Mouse (Mus musculus) left cerebral cortex, postnatal 4 days (tissue): ENCODE measurements at regions not wholly inside any gene's neighbourhood (a gene's known extent, or its start where the extent isn't known, plus 50 kb on each side); places are given as distances from the start of the nearest gene placed in this dataset.
A peak's percentile ranks its signal among the peaks of the same experiment; 100 is the strongest.

Source experiments
- DNase-seq: peaks from one replicate; pipeline ENCODE4 v3.0.0-alpha.2; 2022
- intact Hi-C: fragments of 180-260 bp; cut with DNase I; formaldehyde crosslinking; loops from one replicate; pipeline ENCODE4 v1.15.1; 2025

DNA sequence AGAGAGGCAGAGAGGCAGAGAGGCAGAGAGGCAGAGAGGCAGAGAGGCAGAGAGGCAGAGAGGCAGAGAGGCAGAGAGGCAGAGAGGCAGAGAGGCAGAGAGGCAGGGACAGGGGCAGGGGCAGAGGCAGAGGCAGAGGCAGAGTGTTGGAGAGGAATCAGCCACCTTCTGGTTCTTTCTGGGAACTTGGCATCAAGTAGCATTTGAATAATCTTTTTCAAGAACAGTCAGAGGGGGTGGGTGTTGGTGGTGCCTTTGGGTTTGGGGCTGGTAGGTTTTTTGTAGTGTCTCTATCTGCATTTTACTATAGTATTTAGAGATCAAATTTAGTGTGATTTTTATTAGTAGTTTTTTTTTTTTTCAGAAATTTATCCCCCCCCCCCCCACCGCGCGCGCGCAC lies 249.3 kb upstream of the Cnr1 start:
- intact Hi-C loops = no loop called here
- no peak for DNase-seq

GRCm38 (mm10) chr4:33679351-33679750 lies 245.0 kb upstream of the Cnr1 start:
- DNase-seq = no peak
- intact Hi-C loops = no loop called here

GRCm38 (mm10) chr4:33686135-33686534 lies 238.3 kb upstream of the Cnr1 start:
- no peak for DNase-seq

DNA sequence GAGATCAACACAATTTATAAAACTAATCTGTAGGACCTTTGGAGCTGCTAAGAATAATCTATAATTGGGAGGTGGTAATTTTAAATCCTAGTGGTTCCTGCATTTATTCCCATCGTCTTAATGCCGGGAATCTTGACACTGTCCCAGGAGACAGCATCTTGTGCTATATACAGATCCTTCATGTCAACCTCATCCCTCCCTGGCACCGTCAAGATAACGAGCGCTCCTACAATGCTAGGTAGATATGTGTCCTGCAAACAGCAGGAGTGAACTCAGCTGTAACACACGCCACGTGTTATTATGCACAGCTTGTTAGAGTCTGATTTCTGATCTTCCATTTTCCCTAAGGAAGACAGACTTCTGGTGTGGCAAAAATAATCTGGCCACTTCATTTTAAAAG lies 237.0 kb upstream of the Cnr1 start:
- no peak for DNase-seq
- intact Hi-C loops = no loop called here

More at GRCm38 (mm10) chr4:33686135-33686534, 238.3 kb upstream of the Cnr1 start:
- intact Hi-C loops = no loop called here

DNA sequence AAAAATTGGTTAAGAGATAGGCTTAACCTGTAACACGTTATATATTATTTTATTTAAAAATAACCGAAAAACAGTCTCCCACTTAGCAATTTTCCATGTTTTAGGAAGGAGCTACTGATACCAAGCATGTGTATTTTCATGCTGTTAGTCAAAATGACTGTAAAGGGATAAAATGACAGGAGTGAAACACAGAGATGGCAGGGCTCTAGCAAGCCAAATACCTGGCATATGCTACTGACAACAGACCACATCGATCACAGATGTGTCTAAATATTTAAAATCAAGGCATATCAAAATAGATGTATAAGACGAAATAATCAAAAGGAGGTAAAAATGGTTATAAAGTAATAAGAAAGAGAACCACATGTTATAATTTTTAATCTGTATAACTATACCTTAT lies 231.0 kb upstream of the Cnr1 start:
- no peak for DNase-seq

GRCm38 (mm10) chr4:33696969-33697368 lies 227.4 kb upstream of the Cnr1 start:
- intact Hi-C loops = no loop called here
- DNase-seq = peak; percentile 41

More for the DNA sequence above, 231.0 kb upstream of the Cnr1 start:
- intact Hi-C loops = no loop called here

GRCm38 (mm10) chr4:33702028-33702666 lies 222.2 kb upstream of the Cnr1 start:
- intact Hi-C loops = no loop called here
- DNase-seq = peak; percentile 64

- no peak for DNase-seq
- intact Hi-C loops = no loop called here
Observed at GRCm38 (mm10) chr4:33705722-33706121, 218.7 kb upstream of the Cnr1 start.

GRCm38 (mm10) chr4:33706785-33707184 lies 217.6 kb upstream of the Cnr1 start:
- no peak for DNase-seq
- intact Hi-C loops = no loop called here

DNA sequence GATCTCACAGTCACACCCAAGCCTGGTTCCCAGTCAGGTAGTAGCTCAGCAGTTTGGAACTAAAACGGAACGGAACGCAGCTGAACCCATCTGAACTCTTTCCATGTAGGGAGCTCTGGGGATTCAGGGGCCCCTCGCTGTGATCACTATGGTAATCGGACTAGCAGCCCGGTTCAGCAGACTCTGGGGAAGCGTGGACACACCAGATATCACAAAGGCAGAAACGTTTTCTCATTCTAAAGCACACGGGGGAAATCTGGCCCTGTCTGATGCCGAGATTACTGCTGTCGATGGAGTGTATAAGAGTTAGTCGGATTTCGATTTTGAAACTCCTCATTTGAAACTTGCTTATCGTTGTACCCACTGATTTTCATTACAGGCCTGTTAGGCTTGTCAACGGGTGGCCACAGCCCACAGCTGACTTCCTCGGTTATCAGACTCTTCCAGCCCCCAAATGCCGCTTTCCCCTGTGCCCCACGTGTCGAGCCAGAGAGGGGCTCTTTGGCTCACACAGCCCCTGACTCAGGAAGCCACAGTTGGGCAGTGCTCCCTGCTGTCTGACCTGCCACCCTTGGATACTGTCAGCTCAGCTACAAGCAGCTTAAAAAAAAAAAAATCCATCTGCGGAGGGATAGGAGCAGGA lies 207.8 kb upstream of the Cnr1 start:
- DNase-seq = no peak
- intact Hi-C loops = no loop called here

DNA sequence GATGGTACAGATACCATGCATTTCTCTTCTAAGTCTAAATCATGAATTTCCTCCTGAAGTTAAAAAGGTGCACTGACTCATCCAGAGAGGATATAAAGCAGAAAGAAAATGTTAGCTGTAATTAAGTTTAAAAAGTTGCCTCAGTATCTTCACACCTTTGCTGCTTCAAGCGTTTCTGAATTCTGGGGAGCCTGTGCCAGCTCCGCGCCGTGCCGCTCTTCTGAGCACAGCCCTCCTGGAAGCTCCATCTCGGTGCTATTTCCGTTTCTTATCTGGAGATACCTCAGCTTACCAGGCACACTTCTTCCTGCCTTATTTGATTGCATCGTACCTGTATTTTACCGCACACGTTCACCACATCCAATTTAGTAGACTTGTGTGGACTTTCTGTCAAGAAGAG lies 203.4 kb upstream of the Cnr1 start:
- DNase-seq = no peak

GRCm38 (mm10) chr4:33721971-33722370 lies 202.4 kb upstream of the Cnr1 start:
- no peak for DNase-seq

More for the DNA sequence above, 203.4 kb upstream of the Cnr1 start:
- intact Hi-C loops = no loop called here

GRCm38 (mm10) chr4:33731837-33732236 lies 192.6 kb upstream of the Cnr1 start:
- intact Hi-C loops = no loop called here
- no peak for DNase-seq

More at GRCm38 (mm10) chr4:33721971-33722370, 202.4 kb upstream of the Cnr1 start:
- intact Hi-C loops = no loop called here

DNA sequence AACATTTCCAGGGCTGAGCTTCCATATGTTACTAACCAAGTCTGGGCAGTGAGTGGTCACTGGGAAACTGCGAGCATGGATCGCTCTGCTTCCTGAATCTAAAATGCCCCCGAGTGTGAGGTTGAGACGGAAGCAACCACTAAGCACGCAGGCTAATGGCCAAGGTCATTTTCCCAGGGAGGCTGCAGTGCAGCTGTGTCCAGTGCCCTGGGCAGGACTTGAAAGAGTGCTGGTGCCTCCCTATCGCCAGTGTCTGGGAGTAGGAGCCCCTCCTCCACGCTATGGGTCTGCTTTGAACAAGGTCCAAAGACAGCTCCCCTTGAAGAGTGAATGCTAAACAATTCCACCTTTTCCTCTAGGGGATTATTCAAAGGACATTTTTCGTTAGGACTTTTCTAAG lies 189.5 kb upstream of the Cnr1 start:
- peak; percentile 41 for DNase-seq
- intact Hi-C loops = no loop called here

DNA sequence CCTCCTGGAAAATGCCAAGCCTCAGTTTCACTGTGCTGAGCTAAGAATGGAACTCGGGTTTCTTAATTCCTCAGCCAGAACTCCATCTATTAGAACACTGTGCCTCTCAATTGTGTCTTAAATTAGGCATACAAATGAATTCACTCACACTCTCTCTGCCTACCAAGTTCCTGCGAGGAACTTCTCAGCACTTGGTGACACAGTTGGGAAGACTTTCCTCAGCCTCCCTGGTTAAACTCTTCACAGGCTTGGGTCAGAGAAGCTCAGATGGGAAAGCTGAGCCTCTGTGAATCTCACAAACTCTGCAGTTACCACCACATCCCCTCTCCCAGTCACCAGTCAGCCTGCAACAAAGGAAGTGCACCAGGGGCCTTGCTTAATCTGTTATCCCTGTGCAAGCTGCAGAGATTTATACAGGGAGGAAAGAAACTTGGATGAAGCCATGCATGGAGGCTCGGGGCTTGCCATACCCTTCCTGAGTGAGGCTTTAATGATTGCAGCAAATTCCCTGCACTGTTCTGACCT lies 188.9 kb upstream of the Cnr1 start:
- no peak for DNase-seq
- intact Hi-C loops = no loop called here

GRCm38 (mm10) chr4:33736061-33736701 lies 188.2 kb upstream of the Cnr1 start:
- DNase-seq = peak; percentile 75
- intact Hi-C loops = no loop called here

GRCm38 (mm10) chr4:33737337-33737736 lies 187.1 kb upstream of the Cnr1 start:
- DNase-seq = no peak
- intact Hi-C loops = no loop called here

- no peak for DNase-seq
- intact Hi-C loops = no loop called here
Observed at GRCm38 (mm10) chr4:33737859-33738417, 186.5 kb upstream of the Cnr1 start.

GRCm38 (mm10) chr4:33739211-33739904 lies 185.0 kb upstream of the Cnr1 start:
- intact Hi-C loops = no loop called here
- DNase-seq = no peak

- intact Hi-C loops = no loop called here
- no peak for DNase-seq
Observed at GRCm38 (mm10) chr4:33740982-33741381, 183.4 kb upstream of the Cnr1 start.

DNA sequence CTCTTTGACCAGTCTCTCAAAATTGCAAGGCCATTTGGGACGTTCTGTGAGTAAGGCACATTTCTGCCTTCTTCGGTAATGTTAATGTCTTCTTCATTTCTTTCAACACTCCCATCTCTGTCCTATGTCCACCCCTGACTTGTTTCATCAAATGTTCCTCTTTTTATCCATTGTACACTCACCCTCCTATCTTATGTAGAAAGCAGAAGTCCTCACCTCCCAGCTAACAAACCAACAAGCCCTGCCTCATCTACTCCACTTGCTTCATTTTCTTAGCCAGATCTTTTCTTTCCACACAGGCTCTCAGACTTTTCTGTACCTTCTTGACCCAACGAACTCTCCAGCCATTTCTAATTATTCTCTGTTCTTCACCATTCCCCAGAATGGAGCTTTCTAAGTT lies 179.2 kb upstream of the Cnr1 start:
- no peak for DNase-seq
- intact Hi-C loops = no loop called here
